ENCODE assay signal across 8 mouse cellular contexts in the genomic region with DNA sequence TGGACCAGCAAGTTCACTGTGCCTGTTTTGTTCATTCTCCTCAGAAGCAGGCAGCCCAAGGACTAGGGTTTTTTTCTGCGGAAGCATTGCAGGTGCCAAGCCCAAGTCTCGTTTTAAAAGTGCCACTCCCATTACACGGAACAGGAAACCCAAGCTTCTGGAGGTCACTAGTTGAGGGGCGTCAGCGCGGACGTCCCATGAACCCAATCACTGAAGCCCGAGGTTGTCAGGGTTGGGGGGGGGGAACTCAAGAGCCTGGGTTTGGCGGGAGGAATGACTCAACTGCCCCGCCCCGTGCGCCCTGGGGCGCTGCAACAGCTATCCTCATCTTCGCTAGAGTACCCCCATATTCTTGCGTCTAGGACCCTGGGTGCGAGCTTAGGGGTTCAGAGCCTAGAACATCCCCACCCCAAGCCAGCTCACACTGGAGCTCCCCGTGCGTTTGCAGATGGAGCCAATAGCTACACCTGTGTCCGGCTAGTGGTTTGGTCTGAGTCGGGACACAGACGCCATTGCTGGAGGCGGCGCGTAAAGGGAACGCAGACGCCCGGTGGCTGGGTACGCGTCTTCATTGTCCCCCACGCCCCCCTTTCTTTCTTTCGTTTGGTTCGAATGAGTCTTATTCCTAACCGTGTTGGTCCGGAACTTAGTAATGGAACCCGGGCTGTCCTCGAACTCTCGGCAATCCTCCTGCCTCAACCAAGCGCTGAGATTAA. TPM values are rescaled to one million over a fixed set of nuclear protein-coding genes. Genes with fewer than 3 reads are reported as not detected.
DNase-seq lines count a peak whose midpoint lies in the region; ATAC-seq and TF ChIP-seq lines count a peak whose summit lies in the region.

No protein-coding gene starts in this region.

- peak overlapping the region; percentile 73 for H3K9ac ChIP-seq in intestine, embryonic 15.5 days
- peak overlapping the region; percentile 85 for H3K9ac ChIP-seq in liver, embryonic 11.5 days (ENCODE audit: low read depth, low read length)
- H3K9ac ChIP-seq in stomach, embryonic 14.5 days (replicated peaks; ENCODE audit: low read depth, low read length), result peak overlapping the region; percentile 14

- peak; percentile 75 for ATAC-seq in common myeloid progenitor, adult 5-6 weeks (replicated peaks; ENCODE audit: low read depth, poor library complexity, severe bottlenecking)
- peak; percentile 68 for ATAC-seq in intestine, embryonic 15.5 days
- ATAC-seq in liver, embryonic 11.5 days (replicated peaks; ENCODE audit: low FRiP score), result peak; percentile 55
- peak; percentile 81 for ATAC-seq in monocyte, adult 5-6 weeks (replicated peaks; ENCODE audit: insufficient number of reproducible peaks, low FRiP score, low TSS enrichment, poor library complexity, severe bottlenecking)
- peak; percentile 50 for ATAC-seq in stomach, embryonic 14.5 days (ENCODE audit: insufficient number of reproducible peaks, insufficient read depth, low FRiP score, low read depth)

- H3K4me3 ChIP-seq in left cerebral cortex, adult 2 months, result peak overlapping the region; percentile 82
- peak overlapping the region; percentile 57 for H3K4me3 ChIP-seq in intestine, embryonic 15.5 days (replicated peaks)
- peak overlapping the region; percentile 64 for H3K4me3 ChIP-seq in liver, embryonic 11.5 days (ENCODE audit: low read depth, low read length)
- H3K4me3 ChIP-seq in stomach, embryonic 14.5 days (ENCODE audit: low read depth, low read length), result peak overlapping the region; percentile 50

- H3K36me3 ChIP-seq in intestine, embryonic 15.5 days, result no peaks in the 10 kb centered on the region
- H3K36me3 ChIP-seq in liver, embryonic 11.5 days (ENCODE audit: control insufficient read depth, insufficient read depth, low read length), result no peaks in the 10 kb centered on the region
- H3K36me3 ChIP-seq in stomach, embryonic 14.5 days (ENCODE audit: control insufficient read depth, insufficient read depth, low read length), result no peaks in the 10 kb centered on the region

- peak overlapping the region; percentile 92 for H3K27ac ChIP-seq in left cerebral cortex, adult 2 months
- H3K27ac ChIP-seq in intestine, embryonic 15.5 days, result peak overlapping the region; percentile 97
- peak overlapping the region; percentile 96 for H3K27ac ChIP-seq in liver, embryonic 11.5 days (ENCODE audit: low read depth, low read length)
- H3K27ac ChIP-seq in stomach, embryonic 14.5 days (ENCODE audit: low read length), result peak overlapping the region; percentile 94

- DNase-seq in left cerebral cortex, adult 2 months (ENCODE audit: extremely low spot score in 1 of 2, low spot score in 2 of 2), result no peak
- no peak for DNase-seq in left cerebral cortex, adult 11 months (ENCODE audit: low spot score)
- peak; percentile 22 to 55 for DNase-seq in gastrocnemius, postnatal 36 days
- peak; percentile 81 for DNase-seq in liver, embryonic 11.5 days (ENCODE audit: low spot score)

- H3K4me2 ChIP-seq in intestine, embryonic 15.5 days (replicated peaks), result peak overlapping the region; percentile 96
- peak overlapping the region; percentile 95 for H3K4me2 ChIP-seq in liver, embryonic 11.5 days
- H3K4me2 ChIP-seq in stomach, embryonic 14.5 days (replicated peaks; ENCODE audit: low read depth, low read length), result peak overlapping the region; percentile 91

- no peaks in the 10 kb centered on the region for H3K9me3 ChIP-seq in intestine, embryonic 15.5 days
- H3K9me3 ChIP-seq in liver, embryonic 11.5 days (ENCODE audit: control insufficient read depth, low read length), result no peaks in the 10 kb centered on the region
- no peaks in the 10 kb centered on the region for H3K9me3 ChIP-seq in stomach, embryonic 14.5 days (ENCODE audit: control insufficient read depth, low read depth, low read length)

- TF ChIP-seq CTCF in left cerebral cortex, adult 2 months (IDR thresholded peaks at IDR 0.05), result no peak

- H3K4me1 ChIP-seq in intestine, embryonic 15.5 days (replicated peaks), result peaks cover 5% of the 10 kb centered on the region; the same call in 1 of the 2 replicates
- H3K4me1 ChIP-seq in liver, embryonic 11.5 days (replicated peaks; ENCODE audit: control insufficient read depth, insufficient read depth, low read length), result no peaks in the 10 kb centered on the region; the same call in 1 of the 2 replicates
- no peaks in the 10 kb centered on the region; the same call in 1 of the 2 replicates for H3K4me1 ChIP-seq in stomach, embryonic 14.5 days (ENCODE audit: control insufficient read depth, insufficient read depth, low read length)

- under 1% methylated on average over 38 of the region's 38 CpGs for WGBS in intestine, embryonic 15.5 days
- WGBS in liver, embryonic 11.5 days, result under 1% methylated on average over 38 of the region's 38 CpGs
- under 1% methylated on average over 38 of the region's 38 CpGs for WGBS in stomach, embryonic 14.5 days

- H3K27me3 ChIP-seq in intestine, embryonic 15.5 days (replicated peaks), result no peaks in the 10 kb centered on the region
- H3K27me3 ChIP-seq in liver, embryonic 11.5 days (replicated peaks; ENCODE audit: control insufficient read depth, insufficient read depth, low read length), result no peaks in the 10 kb centered on the region
- no peaks in the 10 kb centered on the region for H3K27me3 ChIP-seq in stomach, embryonic 14.5 days (ENCODE audit: control insufficient read depth, insufficient read depth, low read length)

- intact Hi-C loops in left cerebral cortex, adult 2 months (cut with DNase I), result loop anchor here (2.0 kb wide), 1 partner anchor 63 kb away; a partner anchor contains a TSS
- intact Hi-C loops in gastrocnemius, postnatal 36 days (cut with DNase I), result no loop called here

RNA-seq across cellular contexts. Expression of a gene that starts 56.1 kb away (rescaled TPM):
- 100 to 1,000 TPM; 126 to 153 TPM for total RNA-seq in left cerebral cortex, adult 2 months (2021)
- 202 and 239 TPM in 2 replicates for total RNA-seq in common myeloid progenitor, adult 5-6 weeks (2017)
- 10 to 100 TPM; 91.0 to 92.4 TPM for total RNA-seq in gastrocnemius, postnatal 36 days (2021)
- 459 and 464 TPM in 2 replicates for polyA plus RNA-seq in intestine, embryonic 15.5 days (2015; fragmentation: Nextera tagmentation; extraction: Ambion mirVana)
- polyA plus RNA-seq in liver, embryonic 11.5 days (2014; fragmentation: Nextera tagmentation; extraction: Ambion mirVana), result 505 and 532 TPM in 2 replicates
- 121 to 126 TPM (median 122 TPM) in 3 replicates for total RNA-seq in monocyte, adult 5-6 weeks (2017)
- 523 and 527 TPM in 2 replicates for polyA plus RNA-seq in stomach, embryonic 14.5 days (2014; fragmentation: Nextera tagmentation; extraction: Ambion mirVana)

Comparison
In these comparisons a context has a peak if more than half of its experiments do, and no peak if none do; other contexts are left out.
1. DNase-seq: peak in gastrocnemius, postnatal 36 days (2 of 2) and liver, embryonic 11.5 days (single experiment); none in left cerebral cortex, adult 2 months (0 of 2) and left cerebral cortex, adult 11 months (single experiment).
2. H3K9ac ChIP-seq: peak in every context shown above with its lines; median percentile 85 in liver, embryonic 11.5 days; 73 in intestine, embryonic 15.5 days; 14 in stomach, embryonic 14.5 days.
3. Peak in every context shown above with its lines, with median percentiles within 50 percentile points of each other: H3K27ac ChIP-seq, H3K4me3 ChIP-seq, ATAC-seq and H3K4me2 ChIP-seq.